Mouse (Mus musculus): Measurements from ENCODE around the gene Cdcp1.

Gene Cdcp1

GRCm38 (mm10) chr9:123207895-123208294, 7.9 kb downstream of the Cdcp1 start:
- DNase-seq: peak; percentile 83

DNA sequence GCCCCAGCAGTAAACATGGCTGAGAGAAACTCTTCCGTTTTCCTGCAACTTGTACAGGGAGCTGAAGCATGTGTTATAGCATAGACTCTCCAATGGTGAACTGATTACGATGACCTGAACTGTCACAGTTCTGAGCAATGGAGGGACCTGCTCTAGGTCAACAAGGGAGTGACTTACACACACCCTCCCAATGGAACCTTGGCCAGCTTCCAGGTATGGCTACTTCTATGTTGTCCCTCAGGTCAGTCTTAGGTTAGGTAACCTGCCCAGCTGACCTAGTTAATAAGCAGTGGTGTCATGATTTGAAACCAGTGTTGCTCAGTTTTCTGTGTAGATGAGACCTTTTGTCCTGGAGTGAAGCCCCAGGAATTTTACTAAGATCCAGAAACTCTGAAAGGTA, 8.9 kb downstream of the Cdcp1 start:
- DNase-seq: peak; percentile 83

DNA sequence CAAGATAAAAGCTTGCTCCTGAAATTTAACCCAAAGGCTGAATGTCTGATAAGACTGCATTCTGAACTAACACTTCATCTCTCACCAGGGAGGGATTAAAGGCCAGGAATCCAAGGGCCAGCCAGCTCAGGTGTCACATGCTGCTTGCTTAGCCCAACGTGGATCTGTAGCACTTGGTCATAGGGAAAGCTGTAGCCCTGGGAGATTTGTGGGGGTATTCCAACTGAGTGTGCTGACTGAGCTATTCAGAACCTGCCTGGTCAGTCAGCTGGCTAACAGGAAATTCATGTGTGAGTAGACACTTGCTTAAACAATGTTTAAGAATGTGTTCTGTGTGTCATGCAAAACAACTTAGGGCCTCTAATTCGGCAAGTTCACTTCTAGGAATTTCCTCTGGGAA, 9.3 kb downstream of the Cdcp1 start:
- peak; percentile 54 for DNase-seq

DNA sequence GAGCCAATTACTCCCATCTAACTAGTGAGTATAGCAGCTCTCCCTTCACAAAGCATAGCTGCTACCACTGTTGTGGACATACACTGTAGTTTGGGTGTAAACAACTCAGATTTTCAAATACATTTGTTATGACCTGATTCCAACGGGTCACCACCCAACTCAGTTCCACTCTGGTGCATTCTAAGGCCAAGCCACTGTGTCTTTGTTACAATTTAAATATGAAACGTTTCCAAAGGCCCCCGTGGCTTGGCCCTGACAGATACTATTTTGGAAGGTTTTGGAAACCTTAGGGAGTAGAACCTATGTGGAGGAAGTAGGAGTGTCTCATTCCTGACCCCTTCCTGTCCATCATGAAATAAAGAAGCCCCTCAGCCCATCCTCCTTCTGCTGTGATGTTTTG, 15.7 kb downstream of the Cdcp1 start:
- DNase-seq: peak; percentile 64

- DNase-seq: no peak
Observed at GRCm38 (mm10) chr9:123188271-123188670, 27.6 kb downstream of the Cdcp1 start.

DNA sequence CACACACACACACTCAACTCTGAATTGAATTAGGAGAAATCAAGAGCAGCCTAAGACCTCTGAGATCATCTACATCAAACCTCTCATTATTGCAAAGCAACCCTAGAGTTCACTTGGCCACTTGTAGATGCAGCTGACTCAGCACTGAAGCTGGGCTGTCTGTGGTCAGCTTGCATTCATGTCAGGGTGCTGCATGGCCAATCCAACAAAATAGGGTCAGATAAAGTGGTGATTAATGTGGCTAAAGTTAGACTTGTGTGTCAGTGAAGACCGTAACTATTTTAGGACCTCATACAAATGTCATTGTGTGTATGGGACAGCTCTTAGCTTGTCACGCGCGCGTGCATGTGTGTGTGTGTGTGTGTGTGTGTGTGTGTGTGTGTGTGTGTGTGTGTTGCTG, 28.2 kb downstream of the Cdcp1 start:
- DNase-seq: peak; percentile 61

- DNase-seq: peak; percentile 52
Observed at GRCm38 (mm10) chr9:123186151-123186550, 29.7 kb downstream of the Cdcp1 start.

- DNase-seq: peak; percentile 24
Observed at GRCm38 (mm10) chr9:123185546-123185945, 30.3 kb downstream of the Cdcp1 start.

GRCm38 (mm10) chr9:123183226-123183625, 32.6 kb downstream of the Cdcp1 start:
- no peak for DNase-seq

DNA sequence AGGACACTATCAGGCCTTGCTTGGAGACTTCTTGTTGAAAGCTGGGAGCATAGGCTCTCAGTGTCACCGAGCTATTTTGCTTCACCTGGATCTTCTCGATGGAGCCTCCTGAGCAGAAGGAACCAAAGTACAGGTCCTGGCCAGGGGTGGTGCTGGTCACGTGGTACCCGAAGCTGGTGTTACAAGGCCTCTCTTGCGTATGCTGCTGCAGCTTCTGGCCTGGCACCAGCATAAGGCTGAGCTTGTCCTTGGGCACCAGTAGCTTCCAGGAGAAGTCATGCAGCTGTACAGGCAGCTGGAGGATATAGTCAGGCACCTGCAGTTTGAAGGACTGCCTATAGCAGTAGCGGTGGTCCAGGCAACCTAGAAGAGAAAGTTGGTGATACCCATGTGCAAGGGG, 35.8 kb downstream of the Cdcp1 start:
- peak; percentile 78 for DNase-seq

DNA sequence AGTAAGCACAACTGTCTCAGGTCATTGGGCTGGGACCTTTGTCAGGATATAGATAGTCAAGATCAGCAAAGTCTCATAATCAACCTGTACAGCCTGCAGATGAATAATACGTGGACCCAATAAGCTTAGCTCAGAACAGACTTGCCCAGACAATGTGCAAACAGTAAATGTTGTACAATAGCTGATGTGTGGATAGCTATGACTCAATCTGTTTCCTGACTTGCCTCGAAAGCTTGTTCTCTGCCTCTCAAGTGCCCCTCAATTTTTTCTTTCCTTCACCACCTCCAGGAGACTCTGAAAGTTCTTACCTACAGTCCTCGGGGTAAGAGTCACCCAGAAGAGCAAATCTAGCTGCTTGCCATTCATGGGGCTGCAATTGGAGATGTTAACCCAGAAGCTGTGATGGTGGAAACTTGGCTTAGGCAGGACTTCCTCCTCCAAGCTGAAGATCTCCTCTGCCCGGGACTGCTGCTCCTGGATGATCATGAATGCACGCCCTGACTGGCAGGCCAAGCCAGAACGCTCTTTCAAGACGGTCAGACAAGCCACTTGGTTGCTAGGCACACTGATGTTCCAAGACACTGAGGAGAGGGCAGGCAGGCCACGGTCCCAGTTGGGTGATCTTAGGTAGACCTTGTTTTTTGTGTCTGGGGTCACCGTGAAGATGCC, 38.3 kb downstream of the Cdcp1 start:
- DNase-seq: peak; percentile 74

DNA sequence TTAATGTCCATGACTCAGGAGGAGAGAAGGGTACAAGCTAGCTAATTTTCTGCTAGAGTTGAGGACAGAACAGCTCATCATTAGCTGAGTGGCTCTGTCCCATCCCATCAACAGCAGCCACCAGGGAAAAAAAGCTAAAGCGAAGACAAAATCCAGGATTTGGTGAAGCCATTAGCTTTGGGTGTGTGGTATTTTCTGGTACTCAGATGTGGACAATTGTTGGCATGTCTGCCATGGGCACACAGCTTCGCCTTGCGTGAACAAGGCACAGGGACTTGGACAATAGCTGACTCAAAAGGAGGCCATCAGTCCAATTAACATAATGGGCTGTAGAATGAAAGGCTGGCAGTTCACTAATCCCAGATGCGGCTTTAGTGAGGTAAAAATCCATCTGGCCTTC, 41.5 kb downstream of the Cdcp1 start:
- DNase-seq: no peak

DNA sequence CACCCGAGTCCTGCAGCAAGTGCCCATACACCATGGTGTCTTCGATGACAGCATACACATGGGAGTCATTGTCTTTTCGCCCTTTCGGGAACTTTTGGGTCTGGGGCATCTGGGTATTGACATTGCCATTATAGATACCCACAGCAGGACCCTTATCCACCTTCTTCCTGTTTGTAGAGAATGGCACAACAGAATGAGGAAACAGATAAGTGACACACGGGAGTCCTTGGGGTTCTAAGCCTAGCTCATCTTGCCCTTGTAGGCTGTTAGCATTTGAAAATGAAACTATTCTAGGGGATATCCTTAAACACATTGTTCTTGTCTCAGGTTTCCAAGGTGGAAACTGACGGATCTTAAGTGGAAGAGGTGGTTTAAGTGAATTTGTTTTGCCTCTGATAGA, 42.1 kb downstream of the Cdcp1 start:
- DNase-seq: no peak

- DNase-seq: no peak
Observed at GRCm38 (mm10) chr9:123165781-123166443, 49.9 kb downstream of the Cdcp1 start.

DNA sequence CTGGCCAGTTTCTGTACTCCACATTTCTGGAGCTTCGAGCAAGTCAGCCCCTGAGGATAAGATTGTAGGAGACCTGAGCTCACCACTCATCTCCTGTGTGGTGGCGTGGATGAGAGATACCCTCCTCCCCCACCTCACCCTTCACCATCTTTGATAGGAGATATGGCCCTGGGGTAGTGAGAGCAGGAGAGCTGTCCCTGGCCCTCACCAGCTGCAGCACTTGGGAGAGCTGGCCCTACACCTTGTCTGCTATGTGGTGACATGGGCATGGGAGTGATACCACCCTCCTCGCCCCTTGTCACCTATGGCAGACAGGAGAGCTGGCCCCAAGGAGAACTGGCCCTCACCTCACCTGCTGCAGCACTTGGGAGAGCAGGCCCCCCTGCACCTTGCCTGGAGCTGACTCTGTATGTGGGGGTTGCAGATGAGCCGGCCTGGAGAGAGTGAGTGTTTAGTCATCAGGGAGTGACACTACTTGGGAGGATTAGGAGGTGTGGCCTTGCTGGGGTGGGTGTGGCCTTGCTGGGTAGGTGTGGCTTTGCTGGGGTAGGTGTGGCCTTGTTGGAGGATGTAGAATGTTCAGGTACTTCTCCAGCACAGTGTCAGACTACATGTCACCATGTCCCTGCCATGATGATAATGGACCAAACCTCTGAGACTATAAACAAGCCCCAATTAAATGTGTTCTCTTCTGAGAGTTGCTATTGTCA, 52.7 kb downstream of the Cdcp1 start:
- DNase-seq: peak; percentile 89

GRCm38 (mm10) chr9:123161792-123162191, 54.0 kb downstream of the Cdcp1 start:
- peak; percentile 79 for DNase-seq

GRCm38 (mm10) chr9:123159330-123159729, 56.5 kb downstream of the Cdcp1 start:
- DNase-seq: peak; percentile 91

GRCm38 (mm10) chr9:123158125-123158836, 57.6 kb downstream of the Cdcp1 start:
- DNase-seq: peak; percentile 93

GRCm38 (mm10) chr9:123157699-123158098, 58.1 kb downstream of the Cdcp1 start:
- DNase-seq: peak; percentile 96

- peak; percentile 98 for DNase-seq
Observed at GRCm38 (mm10) chr9:123156910-123157361, 58.9 kb downstream of the Cdcp1 start.

DNA sequence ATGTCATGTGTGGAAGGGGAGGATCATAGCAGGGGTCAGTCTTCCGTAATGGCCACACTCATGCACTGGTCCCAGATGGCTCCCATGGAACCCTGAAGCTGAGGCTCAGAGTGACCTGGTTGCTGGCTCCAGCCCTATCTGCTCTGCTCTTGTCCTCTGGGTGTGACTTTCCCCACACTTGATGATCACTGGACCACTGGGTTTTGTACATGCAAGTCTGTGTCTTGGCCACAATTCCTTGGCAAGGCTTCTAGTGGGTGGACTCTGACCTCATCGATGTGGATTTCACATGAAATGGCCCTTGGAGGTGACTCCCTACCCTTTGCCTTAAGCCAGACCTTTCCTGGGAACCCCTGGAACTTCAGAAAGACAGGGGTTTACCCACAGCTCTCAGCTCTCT, 62.7 kb downstream of the Cdcp1 start:
- DNase-seq: peak; percentile 98

DNA sequence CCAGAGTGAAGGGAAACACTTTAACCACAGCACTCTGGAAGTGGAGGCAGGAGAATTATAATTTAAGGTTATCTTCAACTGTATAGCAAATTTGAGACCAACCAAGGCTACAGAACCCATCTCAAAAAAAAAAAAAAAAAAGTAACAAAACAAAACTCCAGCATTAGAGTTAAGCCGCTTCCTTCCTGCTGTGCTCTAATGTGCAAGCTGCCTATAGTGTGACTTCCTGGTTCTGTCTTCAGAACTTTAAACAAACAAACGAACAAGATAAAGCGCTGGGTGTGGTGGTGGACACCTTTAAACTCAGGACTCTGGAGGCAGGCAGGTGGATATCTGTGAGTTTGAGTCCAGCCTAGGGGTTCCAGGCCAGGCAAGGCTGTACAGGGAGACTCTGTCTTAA, 63.8 kb downstream of the Cdcp1 start:
- no peak for DNase-seq

GRCm38 (mm10) chr9:123151561-123151960, 64.3 kb downstream of the Cdcp1 start:
- DNase-seq: peak; percentile 95
